Mouse (Mus musculus) midbrain, postnatal 0 days (tissue): ENCODE data around the gene Capns1. TPM values are rescaled to one million over a fixed set of nuclear protein-coding genes. Genes with fewer than 3 reads are reported as not detected.
"Not testable (repeated sequence)": the region's sequence is repeated elsewhere in the genome, so short reads cannot be mapped to it uniquely, and the experiment has no call there.

ENCODE experiments used
- ATAC-seq: fragments of 200-750 bp; cut with Nextera tagmentation; 2 replicates; pipeline ENCODE4 v1.8.0; 2017; ENCODE audit warnings: moderate number of reproducible peaks, mild to moderate bottlenecking, moderate TSS enrichment, moderate library complexity; ENCODE audit not compliant: low FRiP score
- DNase-seq: peaks from one replicate; pipeline ENCODE4 v3.0.0-alpha.2; 2015; ENCODE audit warnings: low spot score
- H3K27ac ChIP-seq: fragments of 300-500 bp; sonication (generic); 2 replicates; pipeline ENCODE4 v1.5.1; 2014; ENCODE audit warnings: low read depth, mild to moderate bottlenecking, low read length, mixed read lengths
- H3K27me3 ChIP-seq: fragments of 300-500 bp; sonication (generic); 2 replicates; pipeline ENCODE4 v1.6.1; 2014; ENCODE audit warnings: low read length, control low read depth, mixed read lengths; ENCODE audit not compliant: insufficient read depth
- H3K36me3 ChIP-seq: fragments of 300-500 bp; sonication (generic); 2 replicates; pipeline ENCODE4 v1.6.1; 2014; ENCODE audit warnings: low read length, control low read depth, mixed read lengths; ENCODE audit not compliant: insufficient read depth
- H3K4me1 ChIP-seq: fragments of 300-500 bp; sonication (generic); 2 replicates; pipeline ENCODE4 v1.6.1; 2014; ENCODE audit warnings: mild to moderate bottlenecking, control low read depth, antibody characterized with exemption, low read length, mixed read lengths; ENCODE audit not compliant: insufficient read depth
- H3K4me2 ChIP-seq: fragments of 300-500 bp; sonication (generic); 2 replicates; pipeline ENCODE4 v1.6.1; 2014; ENCODE audit warnings: low read depth, mild to moderate bottlenecking, low read length, mixed read lengths; ENCODE audit not compliant: poor library complexity, severe bottlenecking
- H3K4me3 ChIP-seq: fragments of 300-500 bp; sonication (generic); 2 replicates; pipeline ENCODE4 v1.5.1; 2014; ENCODE audit warnings: low read depth, mild to moderate bottlenecking, low read length, moderate library complexity
- H3K9ac ChIP-seq: fragments of 300-500 bp; sonication (generic); replicated peaks from 2 replicates; pipeline ENCODE4 v1.6.1; 2014; ENCODE audit warnings: mild to moderate bottlenecking, low read length, moderate library complexity, mixed read lengths; ENCODE audit not compliant: poor library complexity, severe bottlenecking
- H3K9me3 ChIP-seq: fragments of 300-500 bp; sonication (generic); 2 replicates; pipeline ENCODE4 v1.6.1; 2016; ENCODE audit warnings: low read length, control low read depth
- CTCF ChIP-seq: IDR thresholded peaks from 2 replicates; pipeline ENCODE4 v1.5.1; 2016; ENCODE audit warnings: antibody characterized with exemption, mild to moderate bottlenecking
- WGBS: fragments of 180-500 bp; shearing (Covaris S2); extraction: QIAGEN DNeasy Blood & Tissue Kit; methylation state at CpG from one replicate; pipeline ENCODE4 v1.1.7; 2014; 5-methylcytosine and 5-hydroxymethylcytosine counted together
- polyA plus RNA-seq: library from polyadenylated mRNA; unstranded; fragments of >200 nt; fragmentation: Nextera tagmentation; extraction: Ambion mirVana; gene quantifications from 2 replicates; pipeline ENCODE4 v1.2.1, GENCODE M21; 2015
- total RNA-seq: library from RNA; depleted of rRNA; stranded (reverse); fragments of >200 nt; gene quantifications from 2 replicates; pipeline ENCODE4 v1.2.3, GENCODE M21; 2014; rRNA removed

The Capns1 gene
- 201 and 272 TPM in 2 replicates for total RNA-seq
- polyA plus RNA-seq: 58.0 and 62.4 TPM in 2 replicates

DNA sequence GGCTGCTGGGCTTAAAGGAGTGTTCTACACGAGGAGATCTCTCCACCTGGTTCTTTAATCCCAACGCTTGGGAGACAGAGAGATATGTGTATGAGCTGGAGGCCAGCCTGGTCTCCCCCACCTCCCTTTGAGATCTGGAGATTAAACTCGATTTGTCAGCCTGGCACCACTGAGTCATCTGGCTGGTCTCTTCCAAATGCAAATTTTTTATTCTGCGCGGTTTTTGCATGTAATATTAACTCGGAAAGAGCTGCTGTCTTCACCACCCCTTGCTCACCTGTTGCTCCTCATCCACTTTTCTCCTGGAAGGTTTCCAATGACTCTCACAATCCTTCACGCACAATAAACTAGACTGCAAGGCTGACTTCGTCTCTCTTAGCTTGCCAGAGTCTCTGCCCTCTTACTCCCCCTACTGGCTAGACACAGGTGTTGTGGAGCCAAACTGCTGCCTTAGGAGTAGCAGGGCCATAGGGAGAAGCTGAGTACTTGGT lies at the start of gene Capns1:
Capns1 (minus strand) TSS at position 331 of the 491 bp plus-strand sequence.
- Histone ChIP-seq H3K27ac (no peak within 1 kb of the TSS), H3K4me3 (peak within 1 kb of the TSS; percentile 15; the same call in 1 of the 2 replicates), H3K9ac (no peak within 1 kb of the TSS), H3K27me3 (no peaks in the 10 kb centered on the region), H3K4me2 (peak within 1 kb of the TSS; percentile 28; the same call in 1 of the 2 replicates), H3K4me1 (no peaks in the 10 kb centered on the region; the same call in 1 of the 2 replicates), H3K36me3 (no peaks in the 10 kb centered on the region), H3K9me3 (no peaks in the 10 kb centered on the region)
- DNase-seq: peak; percentile 93
- TF ChIP-seq CTCF: peak; percentile 92
- WGBS: 6% methylated on average over 8 of the region's 8 CpGs
- no peak for ATAC-seq

DNA sequence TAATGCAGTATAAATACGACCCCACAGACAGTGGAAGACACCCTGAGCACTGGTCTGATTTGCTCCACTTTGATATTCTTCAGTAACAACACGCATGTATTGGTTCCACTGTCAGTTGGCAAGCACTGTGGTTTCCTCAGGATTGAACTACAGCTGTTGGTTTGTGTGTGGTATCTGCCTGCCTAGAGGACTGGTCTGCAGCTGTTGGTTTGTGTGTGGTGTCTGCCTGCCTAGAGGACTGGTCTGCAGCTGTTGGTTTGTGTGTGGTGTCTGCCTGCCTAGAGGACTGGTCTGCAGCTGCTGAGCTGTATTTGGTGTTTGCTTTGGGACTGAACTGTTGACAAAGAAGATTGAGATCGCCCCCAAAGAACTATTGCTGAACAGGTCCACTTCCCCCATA lies 38.8 kb upstream of the Capns1 start:
- DNase-seq, ATAC-seq, H3K4me2 ChIP-seq, H3K4me1 ChIP-seq, H3K4me3 ChIP-seq, H3K27ac ChIP-seq, H3K9me3 ChIP-seq, H3K27me3 ChIP-seq, H3K9ac ChIP-seq: not testable (repeated sequence)
- WGBS: 86% methylated on average over 3 of the region's 3 CpGs
- peaks cover 17% of the 10 kb centered on the region for H3K36me3 ChIP-seq

DNA sequence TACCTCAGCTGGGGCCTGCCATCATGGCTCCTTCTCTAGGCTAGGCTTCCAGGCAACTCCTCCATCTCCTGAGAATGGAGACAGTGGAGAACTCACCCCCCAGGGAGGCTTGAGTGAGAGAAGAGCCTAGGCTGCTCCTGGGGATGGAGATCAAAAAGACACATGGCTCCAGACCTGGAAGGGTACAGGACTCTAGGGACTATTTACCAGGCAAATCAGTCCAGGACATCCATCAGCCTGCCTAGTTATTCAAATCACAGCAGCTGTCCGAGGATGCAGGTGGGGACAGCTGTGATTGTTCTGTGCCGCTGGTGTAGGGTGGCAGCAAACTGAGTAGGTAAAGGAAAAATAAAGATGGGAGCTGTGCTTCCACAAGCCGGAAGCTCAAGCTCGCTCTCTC lies 37.0 kb upstream of the Capns1 start, which contains the start of gene Ovol3:
Ovol3 (minus strand) TSS at position 101 of the 400 bp plus-strand sequence.
- no peak for DNase-seq
- ATAC-seq: no peak
- no peak within 1 kb of the TSS for H3K9ac ChIP-seq
- no peaks in the 10 kb centered on the region for H3K9me3 ChIP-seq
- 92% methylated on average over 4 of the region's 4 CpGs for WGBS
- TF ChIP-seq CTCF: no peak
- H3K4me2 ChIP-seq: no peak within 1 kb of the TSS
- H3K4me3 ChIP-seq: no peak within 1 kb of the TSS
- no peak within 1 kb of the TSS for H3K27ac ChIP-seq
- H3K27me3 ChIP-seq: no peaks in the 10 kb centered on the region
- H3K36me3 ChIP-seq: peaks cover 17% of the 10 kb centered on the region
- H3K4me1 ChIP-seq: peaks cover 10% of the 10 kb centered on the region

DNA sequence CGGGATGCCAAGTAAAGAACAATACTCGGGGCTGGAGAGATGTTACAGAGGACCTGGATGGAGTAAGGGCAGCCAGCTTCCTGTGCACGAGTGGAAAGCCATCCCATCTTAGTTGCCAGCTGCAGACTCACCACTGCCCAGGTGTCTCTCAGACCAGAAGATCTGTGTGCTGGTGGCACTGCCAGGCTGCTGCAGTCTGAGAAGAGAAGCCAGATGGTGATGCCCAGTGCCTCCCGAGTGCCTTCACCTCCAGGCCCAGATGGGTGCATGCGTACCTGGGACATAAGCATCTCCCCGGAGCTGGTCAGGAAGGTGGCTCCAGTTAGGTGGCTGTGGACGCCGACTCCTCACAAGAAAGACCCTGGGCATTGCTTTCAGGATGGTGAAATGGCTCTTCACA lies 36.5 kb upstream of the Capns1 start:
- Histone ChIP-seq H3K4me3 (no peak overlapping the region), H3K4me1 (peaks cover 12% of the 10 kb centered on the region), H3K36me3 (peaks cover 17% of the 10 kb centered on the region), H3K9me3 (no peaks in the 10 kb centered on the region), H3K27me3 (no peaks in the 10 kb centered on the region), H3K27ac (no peak overlapping the region), H3K9ac (no peak overlapping the region), H3K4me2 (no peak overlapping the region)
- no peak for DNase-seq
- ATAC-seq: no peak
- TF ChIP-seq CTCF: no peak
- 92% methylated on average over 8 of the region's 8 CpGs for WGBS

DNA sequence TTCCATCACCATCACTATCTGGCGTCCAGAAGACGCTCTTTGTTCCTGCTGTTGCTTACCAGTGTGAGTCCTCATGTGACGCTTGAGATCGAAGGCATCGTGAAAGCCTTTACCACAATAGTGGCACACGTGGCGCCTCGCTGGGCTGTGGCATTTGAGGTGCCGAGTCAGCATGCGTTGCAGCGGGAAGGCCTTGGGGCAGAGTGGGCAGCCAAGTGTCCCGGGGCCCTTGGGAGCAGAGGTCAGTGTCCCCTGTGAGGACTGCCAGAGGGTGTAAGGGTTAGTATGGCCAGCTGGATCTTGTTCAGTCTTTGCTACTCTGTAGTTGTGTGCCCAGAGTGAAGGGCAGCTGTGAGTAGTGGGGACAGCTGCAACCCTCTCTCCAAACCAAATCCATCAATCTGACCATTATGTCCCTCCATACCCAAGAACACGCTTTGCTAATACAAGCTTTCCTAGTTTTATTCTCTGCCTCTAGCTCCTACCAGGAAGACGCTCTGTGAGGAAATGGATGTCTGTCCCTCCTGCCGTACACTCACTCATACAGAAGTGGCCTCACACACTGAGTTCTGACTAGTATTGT lies 35.8 kb upstream of the Capns1 start:
- Histone ChIP-seq H3K27me3 (no peaks in the 10 kb centered on the region), H3K4me3 (no peak overlapping the region), H3K9ac (no peak overlapping the region), H3K4me2 (no peak overlapping the region), H3K4me1 (peaks cover 12% of the 10 kb centered on the region), H3K9me3 (no peaks in the 10 kb centered on the region), H3K27ac (no peak overlapping the region), H3K36me3 (peaks cover 20% of the 10 kb centered on the region)
- 94% methylated on average over 15 of the region's 15 CpGs for WGBS
- TF ChIP-seq CTCF: no peak
- ATAC-seq: no peak
- DNase-seq: no peak

DNA sequence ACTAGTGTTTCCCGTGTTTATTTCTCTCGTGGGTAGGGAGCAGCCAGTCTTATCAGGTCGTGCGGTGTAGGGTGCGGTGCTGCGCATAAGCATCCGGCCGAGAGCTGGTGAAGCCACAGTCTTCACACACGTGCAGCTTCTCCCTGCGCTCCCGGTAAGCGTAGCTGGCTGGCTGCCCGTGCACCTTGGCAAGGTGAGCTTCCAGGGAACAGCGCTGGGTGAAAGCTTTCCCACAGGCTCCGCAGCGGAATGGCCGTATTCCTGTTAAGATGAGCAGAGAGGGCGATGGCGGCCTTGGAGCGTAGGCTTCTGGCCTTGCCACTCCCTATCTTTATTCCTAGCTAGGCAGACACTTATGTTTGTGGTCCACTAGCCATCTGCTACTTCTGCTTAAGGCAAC lies 34.8 kb upstream of the Capns1 start:
- no peak overlapping the region for H3K9ac ChIP-seq
- WGBS: 90% methylated on average over 20 of the region's 20 CpGs
- peak overlapping the region; percentile 79 for H3K4me2 ChIP-seq
- no peak for ATAC-seq
- peaks cover 20% of the 10 kb centered on the region for H3K36me3 ChIP-seq
- peaks cover 12% of the 10 kb centered on the region for H3K4me1 ChIP-seq
- H3K27me3 ChIP-seq: no peaks in the 10 kb centered on the region
- no peak for TF ChIP-seq CTCF
- no peak for DNase-seq
- H3K27ac ChIP-seq: no peak overlapping the region
- no peak overlapping the region for H3K4me3 ChIP-seq
- no peaks in the 10 kb centered on the region for H3K9me3 ChIP-seq
